Mouse (Mus musculus): ENCODE measurements around the gene Pcnx. TPM values are rescaled to one million over a fixed set of nuclear protein-coding genes. Genes with fewer than 3 reads are reported as not detected.

The Pcnx gene
- total and polyA plus RNA-seq, 2 experiments from 2014 or later: 7.8 to 42.4 TPM

- Histone ChIP-seq H3K4me3 (ENCODE audit: low read length) (no peak overlapping the region), H3K9ac (replicated peaks; ENCODE audit: low read length) (no peak overlapping the region), H3K36me3 (ENCODE audit: insufficient read depth, low read length) (no peaks in the 10 kb centered on the region), H3K4me2 (ENCODE audit: low read depth, low read length) (no peak overlapping the region), H3K27ac (no peak overlapping the region), H3K27me3 (ENCODE audit: insufficient read depth, low read length) (no peaks in the 10 kb centered on the region), H3K9me3 (ENCODE audit: low read length) (no peaks in the 10 kb centered on the region), H3K4me1 (ENCODE audit: insufficient read depth, low read length) (0 out of 2 replicates have a peak, but pooled peaks cover 6% of the 10 kb centered on the region)
- DNase-seq (ENCODE audit: low spot score) (no peak), ATAC-seq (no peak)
- TF ChIP-seq CTCF (IDR thresholded peaks at IDR 0.05; ENCODE audit: low read depth): no peak
- 44% methylated on average over 4 of the region's 4 CpGs for WGBS
Measured at GRCm38 (mm10) chr12:81873345-81873744, 13.5 kb downstream of the Pcnx start.

- Histone ChIP-seq H3K9me3 (ENCODE audit: low read length) (no peaks in the 10 kb centered on the region), H3K4me3 (ENCODE audit: low read length) (no peak overlapping the region), H3K27ac (no peak overlapping the region), H3K9ac (replicated peaks; ENCODE audit: low read length) (no peak overlapping the region), H3K27me3 (ENCODE audit: insufficient read depth, low read length) (no peaks in the 10 kb centered on the region), H3K4me1 (ENCODE audit: insufficient read depth, low read length) (no peaks in the 10 kb centered on the region), H3K36me3 (ENCODE audit: insufficient read depth, low read length) (no peaks in the 10 kb centered on the region), H3K4me2 (ENCODE audit: low read depth, low read length) (no peak overlapping the region)
- TF ChIP-seq CTCF (IDR thresholded peaks at IDR 0.05; ENCODE audit: low read depth): no peak
- ATAC-seq (no peak), DNase-seq (ENCODE audit: low spot score) (no peak)
- whole genome bisulfite sequencing: 98% methylated on average over 3 of the region's 3 CpGs
Measured at GRCm38 (mm10) chr12:81880161-81880560, 20.3 kb downstream of the Pcnx start.

GRCm38 (mm10) chr12:81883255-81884106 is 23.7 kb downstream of the Pcnx start:
- H3K9ac ChIP-seq (replicated peaks; ENCODE audit: low read length): no peak overlapping the region
- ATAC-seq (no peak), DNase-seq (ENCODE audit: low spot score) (no peak)
- no peaks in the 10 kb centered on the region for H3K27me3 ChIP-seq (ENCODE audit: insufficient read depth, low read length)
- WGBS: 66% methylated on average over 11 of the region's 11 CpGs
- no peak for TF ChIP-seq CTCF (IDR thresholded peaks at IDR 0.05; ENCODE audit: low read depth)
- H3K4me3 ChIP-seq (ENCODE audit: low read length): no peak overlapping the region
- H3K4me2 ChIP-seq (ENCODE audit: low read depth, low read length): no peak overlapping the region
- H3K27ac ChIP-seq: no peak overlapping the region
- no peaks in the 10 kb centered on the region for H3K4me1 ChIP-seq (ENCODE audit: insufficient read depth, low read length)
- H3K36me3 ChIP-seq (ENCODE audit: insufficient read depth, low read length): no peaks in the 10 kb centered on the region
- H3K9me3 ChIP-seq (ENCODE audit: low read length): no peaks in the 10 kb centered on the region

- no peak overlapping the region for H3K4me3 ChIP-seq (ENCODE audit: low read length)
- 84% methylated on average over 3 of the region's 3 CpGs for WGBS
- no peaks in the 10 kb centered on the region for H3K4me1 ChIP-seq (ENCODE audit: insufficient read depth, low read length)
- no peak for DNase-seq (ENCODE audit: low spot score)
- no peaks in the 10 kb centered on the region for H3K27me3 ChIP-seq (ENCODE audit: insufficient read depth, low read length)
- no peak overlapping the region for H3K4me2 ChIP-seq (ENCODE audit: low read depth, low read length)
- no peak for TF ChIP-seq CTCF (IDR thresholded peaks at IDR 0.05; ENCODE audit: low read depth)
- H3K36me3 ChIP-seq (ENCODE audit: insufficient read depth, low read length): no peaks in the 10 kb centered on the region
- no peak overlapping the region for H3K27ac ChIP-seq
- no peaks in the 10 kb centered on the region for H3K9me3 ChIP-seq (ENCODE audit: low read length)
- H3K9ac ChIP-seq (replicated peaks; ENCODE audit: low read length): no peak overlapping the region
- no peak for ATAC-seq
Measured at GRCm38 (mm10) chr12:81884107-81884398, 24.2 kb downstream of the Pcnx start.

GRCm38 (mm10) chr12:81884983-81885382 is 25.2 kb downstream of the Pcnx start:
- TF ChIP-seq CTCF (IDR thresholded peaks at IDR 0.05; ENCODE audit: low read depth): no peak
- ATAC-seq (no peak), DNase-seq (ENCODE audit: low spot score) (no peak)
- no peak overlapping the region for H3K27ac ChIP-seq
- H3K4me1 ChIP-seq (ENCODE audit: insufficient read depth, low read length): no peaks in the 10 kb centered on the region
- no peaks in the 10 kb centered on the region for H3K36me3 ChIP-seq (ENCODE audit: insufficient read depth, low read length)
- H3K9ac ChIP-seq (replicated peaks; ENCODE audit: low read length): no peak overlapping the region
- no peak overlapping the region for H3K4me3 ChIP-seq (ENCODE audit: low read length)
- no peak overlapping the region for H3K4me2 ChIP-seq (ENCODE audit: low read depth, low read length)
- H3K9me3 ChIP-seq (ENCODE audit: low read length): no peaks in the 10 kb centered on the region
- H3K27me3 ChIP-seq (ENCODE audit: insufficient read depth, low read length): no peaks in the 10 kb centered on the region
- WGBS: 73% methylated on average over 5 of the region's 5 CpGs

- 83% methylated on average over 4 of the region's 4 CpGs for WGBS
- Histone ChIP-seq H3K4me2 (ENCODE audit: low read depth, low read length) (no peak overlapping the region), H3K36me3 (ENCODE audit: insufficient read depth, low read length) (no peaks in the 10 kb centered on the region), H3K9me3 (ENCODE audit: low read length) (no peaks in the 10 kb centered on the region), H3K4me1 (ENCODE audit: insufficient read depth, low read length) (no peaks in the 10 kb centered on the region), H3K27ac (no peak overlapping the region), H3K4me3 (ENCODE audit: low read length) (no peak overlapping the region), H3K9ac (replicated peaks; ENCODE audit: low read length) (no peak overlapping the region), H3K27me3 (ENCODE audit: insufficient read depth, low read length) (no peaks in the 10 kb centered on the region)
- DNase-seq (ENCODE audit: low spot score) (no peak), ATAC-seq (no peak)
- TF ChIP-seq CTCF (IDR thresholded peaks at IDR 0.05; ENCODE audit: low read depth): no peak
Measured at GRCm38 (mm10) chr12:81885982-81886381, 26.2 kb downstream of the Pcnx start.

- Histone ChIP-seq H3K9ac (replicated peaks; ENCODE audit: low read length) (no peak overlapping the region), H3K27me3 (ENCODE audit: insufficient read depth, low read length) (no peaks in the 10 kb centered on the region), H3K4me2 (ENCODE audit: low read depth, low read length) (no peak overlapping the region), H3K9me3 (ENCODE audit: low read length) (no peaks in the 10 kb centered on the region), H3K27ac (no peak overlapping the region), H3K4me1 (ENCODE audit: insufficient read depth, low read length) (no peaks in the 10 kb centered on the region), H3K36me3 (ENCODE audit: insufficient read depth, low read length) (no peaks in the 10 kb centered on the region), H3K4me3 (ENCODE audit: low read length) (no peak overlapping the region)
- ATAC-seq (no peak), DNase-seq (ENCODE audit: low spot score) (no peak)
- TF ChIP-seq CTCF (IDR thresholded peaks at IDR 0.05; ENCODE audit: low read depth): no peak
- 92% methylated on average over 5 of the region's 5 CpGs for WGBS
Measured at GRCm38 (mm10) chr12:81888954-81889353, 29.1 kb downstream of the Pcnx start.

All from hindbrain, postnatal 0 days (tissue).